Mouse (Mus musculus): ENCODE measurements around the gene Kmt5b. TPM values are rescaled to one million over a fixed set of nuclear protein-coding genes. Genes with fewer than 3 reads are reported as not detected.

Kmt5b gene
- polyA plus RNA-seq, 1 experiment = 47.1 TPM

- Histone ChIP-seq H3K4me3 (ENCODE audit: insufficient read depth, low read length) (peak overlapping the region; percentile 13; the same call in 1 of the 2 replicates), H3K4me1 (ENCODE audit: control insufficient read depth, insufficient read depth, low read length) (peaks cover 7% of the 10 kb centered on the region; the same call in 1 of the 2 replicates), H3K27ac (ENCODE audit: insufficient read depth, low read length) (peak overlapping the region; percentile 49; the same call in 1 of the 2 replicates)
- TF ChIP-seq CTCF (IDR thresholded peaks at IDR 0.05; ENCODE audit: borderline replicate concordance, insufficient read depth, low read length) (no peak), POLR2A (IDR thresholded peaks at IDR 0.05; ENCODE audit: low read depth, low read length) (no peak)
These were observed 87.9 kb downstream of the Kmt5b start for GRCm38 (mm10) chr19:3855091-3855490.

GRCm38 (mm10) chr19:3855601-3856000, 88.4 kb downstream of the Kmt5b start:
- Histone ChIP-seq H3K4me3 (ENCODE audit: insufficient read depth, low read length) (no peak overlapping the region; the same call in 1 of the 2 replicates), H3K4me1 (ENCODE audit: control insufficient read depth, insufficient read depth, low read length) (peaks cover 7% of the 10 kb centered on the region; the same call in 1 of the 2 replicates), H3K27ac (ENCODE audit: insufficient read depth, low read length) (peak overlapping the region; percentile 49; the same call in 1 of the 2 replicates)
- TF ChIP-seq CTCF (IDR thresholded peaks at IDR 0.05; ENCODE audit: borderline replicate concordance, insufficient read depth, low read length) (no peak), POLR2A (IDR thresholded peaks at IDR 0.05; ENCODE audit: low read depth, low read length) (no peak)

DNA sequence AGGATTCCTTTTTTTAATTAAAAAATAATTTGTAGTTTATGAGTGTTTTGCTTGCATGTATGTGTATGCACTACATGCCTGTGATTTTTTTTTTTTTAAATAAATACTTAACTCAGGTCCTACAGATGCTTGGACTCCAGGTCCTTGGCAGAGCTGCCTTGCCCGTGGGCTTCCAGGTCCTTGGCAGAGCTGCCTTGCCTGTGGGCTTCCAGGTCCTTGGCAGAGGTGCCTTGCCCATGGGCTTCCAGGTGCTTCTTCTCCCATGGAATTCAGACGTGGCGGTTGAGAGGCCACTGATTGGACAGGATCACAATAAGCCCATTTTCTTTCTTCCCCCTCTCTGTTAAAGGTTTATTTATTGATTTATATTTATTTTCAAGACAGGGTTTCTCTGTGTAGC, 90.0 kb downstream of the Kmt5b start:
- peaks cover 7% of the 10 kb centered on the region; the same call in 1 of the 2 replicates for H3K4me1 ChIP-seq (ENCODE audit: control insufficient read depth, insufficient read depth, low read length)
- no peak for TF ChIP-seq POLR2A (IDR thresholded peaks at IDR 0.05; ENCODE audit: low read depth, low read length)
- TF ChIP-seq CTCF (IDR thresholded peaks at IDR 0.05; ENCODE audit: borderline replicate concordance, insufficient read depth, low read length) = no peak
- H3K27ac ChIP-seq (ENCODE audit: insufficient read depth, low read length) = no peak overlapping the region
- H3K4me3 ChIP-seq (ENCODE audit: insufficient read depth, low read length) = no peak overlapping the region

- Histone ChIP-seq H3K27ac (ENCODE audit: insufficient read depth, low read length) (no peak overlapping the region), H3K4me3 (ENCODE audit: insufficient read depth, low read length) (no peak overlapping the region), H3K4me1 (ENCODE audit: control insufficient read depth, insufficient read depth, low read length) (no peaks in the 10 kb centered on the region)
- TF ChIP-seq POLR2A (IDR thresholded peaks at IDR 0.05; ENCODE audit: low read depth, low read length) = no peak
- no peak for TF ChIP-seq CTCF (IDR thresholded peaks at IDR 0.05; ENCODE audit: borderline replicate concordance, insufficient read depth, low read length)
These were observed 95.5 kb downstream of the Kmt5b start for GRCm38 (mm10) chr19:3862713-3863112.

- H3K4me3 ChIP-seq (ENCODE audit: insufficient read depth, low read length) = no peak overlapping the region
- no peaks in the 10 kb centered on the region for H3K4me1 ChIP-seq (ENCODE audit: control insufficient read depth, insufficient read depth, low read length)
- no peak overlapping the region for H3K27ac ChIP-seq (ENCODE audit: insufficient read depth, low read length)
- TF ChIP-seq POLR2A (IDR thresholded peaks at IDR 0.05; ENCODE audit: low read depth, low read length) (no peak), CTCF (IDR thresholded peaks at IDR 0.05; ENCODE audit: borderline replicate concordance, insufficient read depth, low read length) (no peak)
These were observed 97.7 kb downstream of the Kmt5b start for GRCm38 (mm10) chr19:3864960-3865359.

Other genes starting within 250 kb of the Kmt5b start
- gene Ppp6r3, start 191.7 kb upstream of the Kmt5b start, polyA plus RNA-seq (2011; ENCODE audit: insufficient read length, low read depth, missing spikeins) = 63.6 and 69.4 TPM in 2 replicates
- gene Lrp5, start 80.9 kb upstream of the Kmt5b start, polyA plus RNA-seq (2011; ENCODE audit: insufficient read length, low read depth, missing spikeins) = 32.0 and 32.7 TPM in 2 replicates
- gene 1810055G02Rik, start 59.1 kb upstream of the Kmt5b start, polyA plus RNA-seq (2011; ENCODE audit: insufficient read length, low read depth, missing spikeins) = 53.5 and 57.9 TPM in 2 replicates
- gene Chka, start 84.4 kb downstream of the Kmt5b start, polyA plus RNA-seq (2011; ENCODE audit: insufficient read length, low read depth, missing spikeins) = 48.4 and 65.0 TPM in 2 replicates
- gene Tcirg1, start 139.7 kb downstream of the Kmt5b start, polyA plus RNA-seq (2011; ENCODE audit: insufficient read length, low read depth, missing spikeins) = 56.8 and 60.7 TPM in 2 replicates
- gene Ndufs8, start 145.4 kb downstream of the Kmt5b start, polyA plus RNA-seq (2011; ENCODE audit: insufficient read length, low read depth, missing spikeins) = 97.0 and 108 TPM in 2 replicates
- gene Aldh3b1, start 162.4 kb downstream of the Kmt5b start, polyA plus RNA-seq (2011; ENCODE audit: insufficient read length, low read depth, missing spikeins) = 3.8 and 4.3 TPM in 2 replicates
- 34.5 and 44.9 TPM in 2 replicates for gene Unc93b1, start 167.8 kb downstream of the Kmt5b start, polyA plus RNA-seq (2011; ENCODE audit: insufficient read length, low read depth, missing spikeins)
- not detected in 2 replicates for gene Aldh3b3, start 191.2 kb downstream of the Kmt5b start, polyA plus RNA-seq (2011; ENCODE audit: insufficient read length, low read depth, missing spikeins)
- gene Aldh3b2, start 204.9 kb downstream of the Kmt5b start, polyA plus RNA-seq (2011; ENCODE audit: insufficient read length, low read depth, missing spikeins) = not detected in 2 replicates
- gene Acy3, start 219.1 kb downstream of the Kmt5b start, polyA plus RNA-seq (2011; ENCODE audit: insufficient read length, low read depth, missing spikeins) = 4.9 and 7.7 TPM in 2 replicates
- gene Tbx10, start 225.3 kb downstream of the Kmt5b start, polyA plus RNA-seq (2011; ENCODE audit: insufficient read length, low read depth, missing spikeins) = not detected in 2 replicates
- 18.5 and 19.7 TPM in 2 replicates for gene Nudt8, start 233.2 kb downstream of the Kmt5b start, polyA plus RNA-seq (2011; ENCODE audit: insufficient read length, low read depth, missing spikeins)
- gene Gm49405, start 233.2 kb downstream of the Kmt5b start, polyA plus RNA-seq (2011; ENCODE audit: insufficient read length, low read depth, missing spikeins) = 2.1 TPM in 2 replicates
- 2.1 and 3.2 TPM in 2 replicates for gene Doc2g, start 235.9 kb downstream of the Kmt5b start, polyA plus RNA-seq (2011; ENCODE audit: insufficient read length, low read depth, missing spikeins)
- gene Ndufv1, start 245.4 kb downstream of the Kmt5b start, polyA plus RNA-seq (2011; ENCODE audit: insufficient read length, low read depth, missing spikeins) = 64.3 and 74.1 TPM in 2 replicates